Mouse (Mus musculus) small intestine, adult 2 months (tissue): Measurements from ENCODE around the gene Sept9.

ENCODE experiments used
- CTCF ChIP-seq: fragments of 200-500 bp; IDR thresholded peaks from 2 replicates; pipeline ENCODE4 v1.5.1; 2012; ENCODE audit warnings: low read depth, mild to moderate bottlenecking, control low read depth, inconsistent platforms, low read length, moderate library complexity, mixed read lengths; ENCODE audit not compliant: insufficient replicate concordance, insufficient read length; ENCODE audit errors: extremely low read depth
- POLR2A ChIP-seq: fragments of 200-500 bp; IDR thresholded peaks from 2 replicates; pipeline ENCODE4 v1.6.1; 2012; ENCODE audit warnings: low read depth, mild to moderate bottlenecking, control low read depth, inconsistent platforms, low read length, moderate library complexity

DNA sequence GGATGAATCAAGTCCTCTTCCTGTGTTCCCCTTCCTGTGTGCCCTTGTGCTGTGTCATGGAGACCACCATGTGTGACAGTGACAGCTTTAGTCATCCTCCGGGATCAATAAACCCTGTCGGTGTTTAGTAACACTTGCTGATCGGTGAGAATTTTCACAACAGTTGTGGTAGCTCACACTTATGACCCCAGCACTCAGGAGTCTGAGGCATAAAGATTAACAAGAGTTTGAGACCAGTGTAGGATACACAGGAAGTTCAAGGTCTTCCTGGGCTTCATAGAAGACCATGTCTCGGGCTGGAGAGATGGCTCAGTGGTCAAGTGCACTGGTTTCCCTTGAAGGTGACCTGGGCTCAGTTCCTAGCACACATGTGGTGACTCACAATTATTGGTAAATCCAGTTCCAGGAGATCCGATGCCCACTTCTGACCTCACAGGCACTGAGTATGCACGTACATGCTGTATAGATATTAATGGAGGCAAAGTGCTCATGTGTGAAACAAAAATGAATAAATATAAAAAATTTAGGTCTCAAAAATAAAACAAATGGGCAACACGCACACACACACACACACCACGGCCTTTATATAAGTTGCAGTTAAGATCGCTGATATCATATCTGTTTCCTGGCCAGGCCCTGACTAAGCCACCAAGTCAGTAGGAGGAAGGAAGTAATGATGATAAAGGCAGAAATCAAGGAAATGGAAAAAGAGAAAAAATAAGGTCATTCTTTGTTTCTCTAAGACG, 43.1 kb downstream of the Sept9 start:
- TF ChIP-seq CTCF (no peak), POLR2A (no peak)
